Mouse (Mus musculus) layer of hippocampus, postnatal 10 days (tissue): Measurements from ENCODE around the gene Gm20795. TPM values are rescaled to one million over a fixed set of nuclear protein-coding genes. Genes with fewer than 3 reads are reported as not detected.
"Not testable (repeated sequence)": the region's sequence is repeated elsewhere in the genome, so short reads cannot be mapped to it uniquely, and the experiment has no call there.

ENCODE experiments used
- DNase-seq, 2 experiments: peaks; one replicate each; pipeline ENCODE4 v3.0.0; 2021; ENCODE audit warnings: low spot score in 2 of 2
- long read RNA-seq: library from polyadenylated mRNA; stranded (forward); transcript quantifications from one replicate; pipeline ENCODE4 v2.0.0, GENCODE M21; 2023
- total RNA-seq, 2 experiments: library from RNA; stranded (reverse); gene quantifications; 2 replicates each; pipeline ENCODE4 v1.2.3; 2021

Gm20795 gene
- total RNA-seq = not detected
- long read RNA-seq = 0 reads

DNA sequence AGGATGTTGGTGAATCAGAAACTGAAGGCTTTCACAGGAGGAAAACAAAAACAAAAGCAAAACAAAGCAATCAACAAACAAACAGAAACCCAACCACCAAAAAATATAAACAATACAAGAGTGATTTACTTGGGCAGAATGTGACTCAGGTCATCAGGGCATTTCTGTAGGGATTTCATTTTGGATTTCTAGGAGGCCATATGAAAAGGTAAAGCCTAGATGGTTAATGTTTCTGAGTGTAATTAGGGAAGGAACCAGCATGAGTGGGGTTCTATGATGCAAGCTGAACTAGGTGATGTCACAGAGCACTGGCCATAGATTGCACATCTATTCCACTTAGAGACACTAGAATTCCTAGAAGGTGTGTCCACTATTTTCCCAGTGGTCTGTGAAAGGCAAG is at the start of gene Gm20795:
Gene Gm20795, plus strand, starts transcription at position 301 of the 400 bp plus-strand sequence.
- DNase-seq = not testable (repeated sequence)

DNA sequence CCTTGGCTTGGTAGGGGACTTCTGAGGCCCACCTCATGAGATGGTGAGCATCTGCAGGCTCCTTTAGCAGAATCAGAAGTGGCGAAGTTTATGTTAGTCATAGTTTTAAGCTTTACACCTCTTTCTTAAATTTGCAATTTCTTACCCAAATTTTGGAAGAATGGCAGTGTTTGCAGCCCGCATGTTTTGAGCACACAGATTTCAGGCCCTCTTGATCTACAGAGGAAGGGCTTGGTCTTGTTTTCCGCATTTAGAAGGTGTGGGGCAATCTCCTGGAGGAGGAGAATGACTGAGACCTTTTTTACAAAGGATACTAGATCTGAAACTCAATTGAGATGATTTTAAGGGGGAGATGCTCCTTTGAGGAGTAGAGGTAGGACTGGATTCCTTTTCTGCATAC is 29.0 kb upstream of the Gm20795 start, which contains the start of gene Gm21797:
Gene Gm21797, minus strand, starts transcription at position 101 of the 400 bp plus-strand sequence.
- not testable (repeated sequence) for DNase-seq

Other genes starting within 250 kb of the Gm20795 start
- not detected for gene Gm21852, start 152.9 kb upstream of the Gm20795 start, total RNA-seq
- gene Gm21797, start 29.1 kb upstream of the Gm20795 start, total RNA-seq = not detected